24 mouse cellular contexts compared by ENCODE assay signal in the genomic region with DNA sequence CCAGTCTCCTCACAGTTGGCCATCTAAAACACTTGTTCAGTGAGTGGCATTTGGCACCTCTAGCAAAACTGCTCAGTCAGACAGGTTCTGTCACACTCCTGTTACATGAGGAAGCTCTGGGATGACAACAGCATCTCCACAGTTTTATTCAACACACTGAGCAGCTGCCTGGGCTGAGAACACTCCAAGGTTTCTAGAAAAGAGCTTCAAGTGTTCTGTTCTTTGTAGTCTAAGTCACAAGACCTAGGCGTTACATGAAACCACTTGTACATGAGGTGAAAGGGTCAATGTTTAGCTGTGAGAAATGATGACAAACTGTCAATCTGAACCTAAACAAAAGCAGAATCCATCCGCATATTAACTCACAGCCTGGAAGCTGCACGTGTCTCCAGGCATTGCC.
"Had no signal": no experiment of that assay in that cellular context is flagged by ENCODE, and none has a peak within 500 bp of the region (broad histone marks: within the 10 kb centered on the region; RNA-seq: fewer than 3 reads in every experiment).

No protein-coding gene starts in this region.

- ATAC-seq: forebrain, embryonic 16.5 days; inflammation-experienced regulatory T-cells, adult 6 months; intestine, embryonic 16.5 days had no signal

- H3K4me3 ChIP-seq: gastrocnemius, adult 2 months; heart, adult 2 months; heart, embryonic 12.5 days; hindbrain, embryonic 10.5 days; hindbrain, embryonic 12.5 days; layer of hippocampus, adult 2 months; left cerebral cortex, adult 2 months; limb, embryonic 10.5 days; limb, embryonic 12.5 days had no signal

- H3K4me2 ChIP-seq: heart, embryonic 12.5 days; hindbrain, embryonic 12.5 days; hindbrain, embryonic 14.5 days; limb, embryonic 12.5 days; liver, embryonic 11.5 days had no signal

- H3K27me3 ChIP-seq: heart, embryonic 12.5 days; hindbrain, embryonic 12.5 days; limb, embryonic 12.5 days had no signal

- H3K4me1 ChIP-seq: hindbrain, embryonic 12.5 days; limb, embryonic 10.5 days; limb, embryonic 12.5 days had no signal

- DNase-seq: gastrocnemius, adult 2 months; gastrocnemius, postnatal 10 days; gastrocnemius, postnatal 25 days; heart, adult 2 months; heart, postnatal 10 days; heart, postnatal 4 days; kidney, adult 18-20 months; kidney, adult 8-10 months; kidney, postnatal 10 days; kidney, postnatal 25 days; kidney, postnatal 4 days; liver had no signal

- H3K36me3 ChIP-seq: heart, embryonic 12.5 days; hindbrain, embryonic 10.5 days; hindbrain, embryonic 12.5 days; limb, embryonic 10.5 days; limb, embryonic 12.5 days had no signal

- H3K9me3 ChIP-seq: heart, embryonic 12.5 days; hindbrain, embryonic 10.5 days; hindbrain, embryonic 12.5 days; limb, embryonic 10.5 days; limb, embryonic 12.5 days had no signal

- H3K27ac ChIP-seq: gastrocnemius, adult 2 months; heart, adult 2 months; hindbrain, embryonic 10.5 days; hindbrain, embryonic 12.5 days; hindbrain, embryonic 14.5 days; layer of hippocampus, adult 2 months; left cerebral cortex, adult 2 months; limb, embryonic 10.5 days; limb, embryonic 12.5 days had no signal

- H3K9ac ChIP-seq: heart, embryonic 12.5 days; hindbrain, embryonic 12.5 days; hindbrain, embryonic 14.5 days; limb, embryonic 12.5 days had no signal
